10 mouse cellular contexts compared by ENCODE assay signal in the genomic region with DNA sequence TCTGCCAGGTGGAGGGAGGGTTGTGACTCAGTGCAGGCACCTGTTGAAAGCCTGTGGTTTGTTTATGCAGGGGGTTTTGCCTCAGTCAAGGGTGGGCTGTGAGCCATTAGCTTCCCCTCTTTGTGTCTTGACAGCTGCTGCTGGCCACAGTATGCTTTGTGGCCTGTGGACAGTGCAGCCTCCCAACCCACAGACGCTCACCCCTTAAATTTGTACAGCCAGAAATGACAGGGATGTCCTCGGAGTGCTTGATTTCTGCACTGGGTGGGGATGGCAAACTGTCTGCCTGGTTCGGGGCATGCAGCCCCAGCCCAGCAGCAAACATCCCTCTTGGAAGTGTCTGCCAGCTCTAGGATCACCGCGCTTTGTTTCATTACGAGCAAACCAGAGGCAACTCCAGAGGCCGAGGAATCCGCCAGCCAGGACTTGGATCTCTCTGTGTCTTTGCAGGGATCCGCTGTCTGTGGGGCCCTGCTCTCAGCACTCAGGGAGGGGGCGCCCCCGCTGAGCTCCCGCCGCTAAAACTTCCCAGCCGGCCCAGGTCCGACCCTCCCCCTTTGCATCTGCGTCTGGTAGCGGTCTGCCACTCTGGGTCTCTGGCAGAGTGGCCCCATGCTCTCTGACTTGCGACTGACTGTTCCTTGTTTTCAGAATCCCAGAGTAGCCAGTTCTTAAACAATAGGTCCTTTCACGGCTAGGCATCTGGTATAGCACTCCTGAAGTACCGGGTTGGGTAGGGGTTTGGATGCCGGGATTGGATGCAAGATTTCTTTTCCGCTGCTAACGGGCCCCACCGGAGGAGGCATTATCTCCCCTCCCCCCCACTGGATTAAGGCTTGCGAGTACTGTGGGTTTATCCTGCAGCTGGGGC. TPM values are rescaled to one million over a fixed set of nuclear protein-coding genes. Genes with fewer than 3 reads are reported as not detected.
ATAC-seq and TF ChIP-seq lines count a peak whose summit lies in the region.
"Not testable (repeated sequence)": the region's sequence is repeated elsewhere in the genome, so short reads cannot be mapped to it uniquely, and the experiment has no call there.
"Had no signal": no experiment of that assay in that cellular context is flagged by ENCODE, and none has a peak within 500 bp of the region (broad histone marks: within the 10 kb centered on the region; RNA-seq: fewer than 3 reads in every experiment).

A gene (plus strand): TSS at position 207 of the 871 bp plus-strand sequence.

- ATAC-seq in common myeloid progenitor, adult 5-6 weeks (replicated peaks; ENCODE audit: low read depth, poor library complexity, severe bottlenecking): peak; percentile 52
- ATAC-seq in forebrain, embryonic 12.5 days (ENCODE audit: low FRiP score): peak; percentile 87
- ATAC-seq in heart, embryonic 11.5 days (replicated peaks; ENCODE audit: insufficient number of reproducible peaks, low FRiP score, low TSS enrichment): not testable (repeated sequence)
- peak; percentile 92 for ATAC-seq in hindbrain, embryonic 12.5 days (ENCODE audit: low FRiP score)
- peak; percentile 89 for ATAC-seq in kidney, embryonic 14.5 days (ENCODE audit: low FRiP score, low TSS enrichment)
- peak; percentile 79; the same call in 1 of the 2 replicates for ATAC-seq in limb, embryonic 15.5 days (ENCODE audit: insufficient number of reproducible peaks, low FRiP score, low TSS enrichment, low read depth)
- ATAC-seq in midbrain, embryonic 13.5 days: peak; percentile 92

- not testable (repeated sequence) for H3K9me3 ChIP-seq in forebrain, embryonic 12.5 days; heart, embryonic 11.5 days (replicated peaks; ENCODE audit: control insufficient read depth, low read length); hindbrain, embryonic 12.5 days (replicated peaks); kidney, embryonic 14.5 days (ENCODE audit: control insufficient read depth, low read length); limb, embryonic 15.5 days; midbrain, embryonic 13.5 days

- not testable (repeated sequence) for H3K9ac ChIP-seq in forebrain, embryonic 12.5 days; hindbrain, embryonic 12.5 days; kidney, embryonic 14.5 days (ENCODE audit: low read depth, low read length); limb, embryonic 15.5 days
- H3K9ac ChIP-seq in heart, embryonic 11.5 days (ENCODE audit: low read depth, low read length): 0 out of 2 replicates have a peak within 1 kb of the TSS, but pooled peaks have one; percentile 46
- H3K9ac ChIP-seq in midbrain, embryonic 13.5 days (replicated peaks): 0 out of 2 replicates have a peak within 1 kb of the TSS, but pooled peaks have one; percentile 44

- no CpG with 5 or more reads among the region's 25 CpGs for WGBS in forebrain, embryonic 12.5 days
- no CpG with 5 or more reads among the region's 25 CpGs for WGBS in heart, embryonic 11.5 days (ENCODE audit: insufficient replicate concordance)
- no CpG with 5 or more reads among the region's 25 CpGs for WGBS in hindbrain, embryonic 12.5 days
- no CpG with 5 or more reads among the region's 25 CpGs for WGBS in kidney, embryonic 14.5 days
- WGBS in limb, embryonic 15.5 days: no CpG with 5 or more reads among the region's 25 CpGs
- WGBS in midbrain, embryonic 13.5 days: no CpG with 5 or more reads among the region's 25 CpGs
- WGBS in olfactory bulb, adult 2 months: no CpG with 5 or more reads among the region's 25 CpGs

- TF ChIP-seq CTCF in olfactory bulb, adult 2 months (IDR thresholded peaks at IDR 0.05; ENCODE audit: insufficient read depth, low read depth, low read length): not testable (repeated sequence)

- H3K27me3 ChIP-seq in forebrain, embryonic 12.5 days; heart, embryonic 11.5 days (ENCODE audit: control insufficient read depth, insufficient read depth, low read length); hindbrain, embryonic 12.5 days; kidney, embryonic 14.5 days (ENCODE audit: control insufficient read depth, insufficient read depth, low read length); limb, embryonic 15.5 days; midbrain, embryonic 13.5 days: not testable (repeated sequence)

- H3K36me3 ChIP-seq in forebrain, embryonic 12.5 days (replicated peaks); heart, embryonic 11.5 days (ENCODE audit: control insufficient read depth, insufficient read depth, low read length); hindbrain, embryonic 12.5 days; kidney, embryonic 14.5 days (ENCODE audit: control insufficient read depth, insufficient read depth, low read length); limb, embryonic 15.5 days; midbrain, embryonic 13.5 days: not testable (repeated sequence)

- not testable (repeated sequence) for H3K4me1 ChIP-seq in forebrain, embryonic 12.5 days; heart, embryonic 11.5 days (ENCODE audit: control insufficient read depth, insufficient read depth, low read length); hindbrain, embryonic 12.5 days; kidney, embryonic 14.5 days (ENCODE audit: control insufficient read depth, insufficient read depth, low read length); limb, embryonic 15.5 days; midbrain, embryonic 13.5 days (replicated peaks); olfactory bulb, adult 2 months (ENCODE audit: control insufficient read depth, insufficient read depth, low read length)

- peak within 1 kb of the TSS; percentile 92 for H3K27ac ChIP-seq in forebrain, embryonic 12.5 days
- H3K27ac ChIP-seq in heart, embryonic 11.5 days (ENCODE audit: low read depth, low read length): peak within 1 kb of the TSS; percentile 73; the same call in 1 of the 2 replicates
- H3K27ac ChIP-seq in hindbrain, embryonic 12.5 days: peak within 1 kb of the TSS; percentile 91
- H3K27ac ChIP-seq in kidney, embryonic 14.5 days (ENCODE audit: low read depth, low read length); olfactory bulb, adult 2 months (ENCODE audit: insufficient read depth, low read depth, low read length): not testable (repeated sequence)
- peak within 1 kb of the TSS; percentile 73; the same call in 1 of the 2 replicates for H3K27ac ChIP-seq in limb, embryonic 15.5 days
- H3K27ac ChIP-seq in midbrain, embryonic 13.5 days: peak within 1 kb of the TSS; percentile 94

- peak within 1 kb of the TSS; percentile 43 for H3K4me2 ChIP-seq in forebrain, embryonic 12.5 days
- not testable (repeated sequence) for H3K4me2 ChIP-seq in heart, embryonic 11.5 days
- H3K4me2 ChIP-seq in hindbrain, embryonic 12.5 days (replicated peaks): peak within 1 kb of the TSS; percentile 38
- H3K4me2 ChIP-seq in kidney, embryonic 14.5 days (replicated peaks; ENCODE audit: low read depth, low read length): peak within 1 kb of the TSS; percentile 33; the same call in 1 of the 2 replicates
- 0 out of 2 replicates have a peak within 1 kb of the TSS, but pooled peaks have one; percentile 35 for H3K4me2 ChIP-seq in limb, embryonic 15.5 days
- peak within 1 kb of the TSS; percentile 45 for H3K4me2 ChIP-seq in midbrain, embryonic 13.5 days (replicated peaks)

- H3K4me3 ChIP-seq in forebrain, embryonic 12.5 days (replicated peaks): peak within 1 kb of the TSS; percentile 27
- H3K4me3 ChIP-seq in heart, embryonic 11.5 days (ENCODE audit: low read depth, low read length): not testable (repeated sequence)
- peak within 1 kb of the TSS; percentile 22; the same call in 1 of the 2 replicates for H3K4me3 ChIP-seq in hindbrain, embryonic 12.5 days
- H3K4me3 ChIP-seq in kidney, embryonic 14.5 days (ENCODE audit: low read length): peak within 1 kb of the TSS; percentile 22; the same call in 1 of the 2 replicates
- peak within 1 kb of the TSS; percentile 27 for H3K4me3 ChIP-seq in limb, embryonic 15.5 days
- peak within 1 kb of the TSS; percentile 26 for H3K4me3 ChIP-seq in midbrain, embryonic 13.5 days (replicated peaks)
- peak within 1 kb of the TSS; percentile 33 for H3K4me3 ChIP-seq in olfactory bulb, adult 2 months (ENCODE audit: insufficient read depth, low read depth, low read length)

- not testable (repeated sequence) for TF ChIP-seq POLR2A in olfactory bulb, adult 2 months (IDR thresholded peaks at IDR 0.05; ENCODE audit: insufficient read depth, low read depth, low read length)

RNA-seq across cellular contexts. Expression of the gene that starts here (rescaled TPM):
- not detected in 2 replicates for total RNA-seq in common myeloid progenitor, adult 5-6 weeks (2017)
- polyA plus RNA-seq in forebrain, embryonic 12.5 days (2016; fragmentation: Nextera tagmentation; extraction: Ambion mirVana): 3.6 and 5.6 TPM in 2 replicates
- 0.39 TPM in 1 of 2 replicates, not detected in the other for polyA plus RNA-seq in heart, embryonic 11.5 days (2014; fragmentation: Nextera tagmentation; extraction: Ambion mirVana)
- 5.4 and 5.8 TPM in 2 replicates for polyA plus RNA-seq in hindbrain, embryonic 12.5 days (2016; fragmentation: Nextera tagmentation; extraction: Ambion mirVana)
- 1.2 and 1.9 TPM in 2 replicates for polyA plus RNA-seq in kidney, embryonic 14.5 days (2014; fragmentation: Nextera tagmentation; extraction: Ambion mirVana)
- 0.88 and 2.6 TPM in 2 replicates for polyA plus RNA-seq in limb, embryonic 15.5 days (2015; fragmentation: Nextera tagmentation; extraction: Ambion mirVana)
- polyA plus RNA-seq in midbrain, embryonic 13.5 days (2015; fragmentation: Nextera tagmentation; extraction: Ambion mirVana): 6.3 and 7.7 TPM in 2 replicates
- polyA plus RNA-seq in olfactory bulb, adult 2 months (2012; ENCODE audit: insufficient read depth, insufficient read length, low replicate concordance, missing spikeins): not detected in 2 replicates
- total RNA-seq: heart, adult 18-20 months had no signal
- polyA plus RNA-seq: Patski had no signal

Comparison
In these comparisons a context has a peak if more than half of its experiments do, and no peak if none do; other contexts are left out.
1. Peak in ATAC-seq in common myeloid progenitor, adult 5-6 weeks; RNA of the gene not detected or under 1 TPM.